Comparison of ENCODE assay signal across 18 mouse cellular contexts in the genomic region with DNA sequence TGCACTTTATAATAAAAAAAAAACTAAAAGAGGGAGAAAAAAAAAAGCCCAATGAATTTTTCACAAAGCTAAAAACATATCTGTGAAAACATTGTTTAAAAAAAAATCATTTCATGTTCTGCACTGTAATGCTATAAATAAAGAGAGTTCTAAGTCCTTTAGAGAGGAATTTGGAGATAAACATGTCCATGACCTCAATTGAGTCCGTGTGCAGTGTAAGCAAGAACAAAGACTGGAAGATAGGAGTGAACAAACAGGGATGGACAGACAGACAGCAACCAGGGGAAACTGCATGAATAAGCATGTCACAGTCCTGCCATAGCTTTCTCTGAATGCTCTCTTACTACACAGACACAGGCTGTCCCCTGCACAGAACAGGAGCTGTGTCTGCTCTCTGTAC.
"Had no signal": no experiment of that assay in that cellular context is flagged by ENCODE, and none has a peak within 500 bp of the region (broad histone marks: within the 10 kb centered on the region; RNA-seq: fewer than 3 reads in every experiment).

No protein-coding gene starts in this region.

- H3K36me3 ChIP-seq: midbrain, embryonic 10.5 days; midbrain, embryonic 12.5 days; neural tube, embryonic 15.5 days had no signal

- H3K9ac ChIP-seq: lung, embryonic 14.5 days; midbrain, embryonic 12.5 days; neural tube, embryonic 13.5 days; neural tube, embryonic 15.5 days had no signal

- H3K4me2 ChIP-seq: lung, embryonic 14.5 days; midbrain, embryonic 12.5 days; neural tube, embryonic 13.5 days; neural tube, embryonic 15.5 days had no signal

- ATAC-seq: midbrain, embryonic 16.5 days had no signal

- H3K4me3 ChIP-seq: midbrain, embryonic 10.5 days; midbrain, embryonic 12.5 days; myocyte; neural tube, embryonic 13.5 days; neural tube, embryonic 15.5 days had no signal

- DNase-seq: lung, adult 18-20 months; lung, embryonic 14.5 days; lung, postnatal 10 days; lung, postnatal 4 days; midbrain, embryonic 14.5 days; right cerebral cortex, adult 18-20 months; right cerebral cortex, postnatal 25 days; right cerebral cortex, postnatal 4 days; spleen, adult 18-20 months; thymus, adult 18-20 months; thymus, postnatal 14 days; thymus, postnatal 36 days had no signal

- H3K27ac ChIP-seq: midbrain, embryonic 10.5 days; midbrain, embryonic 12.5 days; neural tube, embryonic 13.5 days; neural tube, embryonic 15.5 days had no signal

- H3K9me3 ChIP-seq: midbrain, embryonic 10.5 days; midbrain, embryonic 12.5 days; neural tube, embryonic 13.5 days; neural tube, embryonic 15.5 days had no signal

- H3K27me3 ChIP-seq: midbrain, embryonic 12.5 days; neural tube, embryonic 13.5 days; neural tube, embryonic 15.5 days had no signal

- H3K4me1 ChIP-seq: midbrain, embryonic 10.5 days; midbrain, embryonic 12.5 days; neural tube, embryonic 13.5 days; neural tube, embryonic 15.5 days had no signal
